Mouse (Mus musculus) heart, embryonic 15.5 days (tissue): ENCODE results near the gene Arhgap44. TPM values are rescaled to one million over a fixed set of nuclear protein-coding genes. Genes with fewer than 3 reads are reported as not detected.

Source experiments
- ATAC-seq: fragments of 200-750 bp; cut with Nextera tagmentation; replicated peaks from 2 replicates; pipeline ENCODE4 v1.8.0; 2017; ENCODE audit warnings: low read depth, moderate TSS enrichment; ENCODE audit not compliant: insufficient number of reproducible peaks, insufficient read depth, low FRiP score
- H3K27ac ChIP-seq: fragments of 300-500 bp; sonication (generic); 2 replicates; pipeline ENCODE4 v1.5.1; 2015; ENCODE audit warnings: mild to moderate bottlenecking, inconsistent platforms
- H3K27me3 ChIP-seq: fragments of 300-500 bp; sonication (generic); 2 replicates; pipeline ENCODE4 v1.6.1; 2015; ENCODE audit warnings: inconsistent platforms
- H3K36me3 ChIP-seq: fragments of 300-500 bp; sonication (generic); 2 replicates; pipeline ENCODE4 v1.6.1; 2015; ENCODE audit warnings: mild to moderate bottlenecking, inconsistent platforms
- H3K4me1 ChIP-seq: fragments of 300-500 bp; sonication (generic); replicated peaks from 2 replicates; pipeline ENCODE4 v1.6.1; 2015; ENCODE audit warnings: inconsistent platforms
- H3K4me2 ChIP-seq: fragments of 300-500 bp; sonication (generic); 2 replicates; pipeline ENCODE4 v1.6.1; 2015; ENCODE audit warnings: inconsistent platforms, mild to moderate bottlenecking, moderate library complexity
- H3K4me3 ChIP-seq: fragments of 300-500 bp; sonication (generic); 2 replicates; pipeline ENCODE4 v1.5.1; 2015; ENCODE audit warnings: mild to moderate bottlenecking, inconsistent platforms
- H3K9ac ChIP-seq: fragments of 300-500 bp; sonication (generic); 2 replicates; pipeline ENCODE4 v1.6.1; 2015; ENCODE audit warnings: mild to moderate bottlenecking, inconsistent platforms
- H3K9me3 ChIP-seq: fragments of 300-500 bp; sonication (generic); replicated peaks from 2 replicates; pipeline ENCODE4 v1.6.1; 2016; ENCODE audit warnings: inconsistent platforms
- WGBS: fragments of 180-500 bp; shearing (Covaris S2); methylation state at CpG from one replicate; pipeline ENCODE4 v1.1.7; 2015; ENCODE audit warnings: mixed read lengths; 5-methylcytosine and 5-hydroxymethylcytosine counted together
- polyA plus RNA-seq: library from polyadenylated mRNA; unstranded; fragments of >200 nt; fragmentation: Nextera tagmentation; extraction: Ambion mirVana; gene quantifications from 2 replicates; pipeline ENCODE4 v1.2.1, GENCODE M21; 2015

The Arhgap44 gene
- polyA plus RNA-seq, 1 experiment from 2014 or later = 10.5 TPM

DNA sequence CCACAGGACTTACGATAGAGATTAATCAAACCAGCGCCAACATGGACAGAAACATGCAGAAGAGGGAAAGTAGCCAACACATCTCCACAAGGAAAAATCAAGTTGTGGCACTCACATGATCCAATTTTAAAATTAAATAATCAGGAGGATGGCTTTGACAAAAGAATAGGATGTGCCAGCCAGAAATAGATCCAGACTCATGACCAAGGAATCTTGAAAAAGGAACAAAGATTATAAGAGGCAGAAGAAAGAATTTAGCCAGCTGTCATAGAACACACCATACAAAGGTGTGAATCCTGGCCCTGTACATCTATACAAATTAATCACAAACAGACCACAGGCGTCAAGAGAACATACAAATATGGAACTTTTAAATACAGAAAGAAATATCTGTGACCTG, 82.5 kb downstream of the Arhgap44 start:
- Histone ChIP-seq H3K4me1 (no peaks in the 10 kb centered on the region), H3K27me3 (no peaks in the 10 kb centered on the region), H3K27ac (no peak overlapping the region), H3K36me3 (no peaks in the 10 kb centered on the region), H3K9ac (no peak overlapping the region), H3K4me2 (no peak overlapping the region), H3K4me3 (no peak overlapping the region), H3K9me3 (no peaks in the 10 kb centered on the region)
- 81% methylated on average over 3 of the region's 3 CpGs for WGBS
- no peak for ATAC-seq

DNA sequence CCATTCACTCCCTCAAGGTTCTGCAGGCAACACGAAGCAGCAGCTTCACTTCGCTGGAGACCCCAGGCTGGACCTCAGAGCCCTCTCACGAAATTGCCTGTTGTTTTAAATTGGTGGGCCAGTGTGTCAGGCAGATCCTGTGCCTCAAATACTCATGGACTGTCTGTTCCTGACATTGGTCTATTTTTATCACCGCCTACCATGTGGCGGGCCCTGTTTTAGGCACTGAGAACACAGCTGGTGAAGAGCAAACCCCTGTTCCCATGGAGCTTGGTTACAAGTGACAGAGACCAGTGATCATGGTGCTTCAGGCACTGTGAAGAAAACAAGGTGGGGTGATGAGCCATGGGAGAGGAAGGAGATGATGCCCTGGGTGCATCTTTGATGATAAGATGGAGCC, 93.2 kb downstream of the Arhgap44 start:
- Histone ChIP-seq H3K36me3 (peaks cover 4% of the 10 kb centered on the region; the same call in 1 of the 2 replicates), H3K9me3 (no peaks in the 10 kb centered on the region), H3K9ac (no peak overlapping the region), H3K27ac (peak overlapping the region; percentile 50), H3K4me1 (peaks cover 16% of the 10 kb centered on the region), H3K4me3 (no peak overlapping the region), H3K27me3 (no peaks in the 10 kb centered on the region), H3K4me2 (no peak overlapping the region)
- 56% methylated on average over 5 of the region's 5 CpGs for WGBS
- ATAC-seq = no peak

DNA sequence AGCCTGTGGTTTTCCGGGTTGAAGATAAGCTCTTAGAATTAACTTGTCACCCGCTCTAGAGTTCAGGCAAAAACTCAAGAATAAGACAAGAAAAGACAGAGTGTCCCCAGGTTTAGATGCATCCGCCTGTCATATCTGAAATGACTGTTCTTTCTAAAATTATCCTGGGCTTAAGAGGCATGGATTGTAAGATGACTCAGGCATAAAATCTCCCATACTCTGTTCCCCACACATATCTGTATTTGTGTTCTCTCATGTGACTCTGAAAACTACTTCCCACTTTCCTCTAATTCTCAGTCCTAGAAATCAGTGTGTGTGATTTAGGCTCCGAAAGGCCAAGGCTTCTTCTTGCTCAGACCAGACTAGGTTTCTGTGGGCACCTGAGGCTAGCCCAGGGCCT, 93.7 kb downstream of the Arhgap44 start:
- H3K27ac ChIP-seq = peak overlapping the region; percentile 50
- no peak overlapping the region for H3K9ac ChIP-seq
- H3K4me1 ChIP-seq = peaks cover 16% of the 10 kb centered on the region
- H3K4me3 ChIP-seq = no peak overlapping the region
- no peak for ATAC-seq
- no peaks in the 10 kb centered on the region for H3K27me3 ChIP-seq
- H3K4me2 ChIP-seq = no peak overlapping the region
- 62% methylated on average over 4 of the region's 4 CpGs for WGBS
- peaks cover 4% of the 10 kb centered on the region; the same call in 1 of the 2 replicates for H3K36me3 ChIP-seq
- H3K9me3 ChIP-seq = no peaks in the 10 kb centered on the region

DNA sequence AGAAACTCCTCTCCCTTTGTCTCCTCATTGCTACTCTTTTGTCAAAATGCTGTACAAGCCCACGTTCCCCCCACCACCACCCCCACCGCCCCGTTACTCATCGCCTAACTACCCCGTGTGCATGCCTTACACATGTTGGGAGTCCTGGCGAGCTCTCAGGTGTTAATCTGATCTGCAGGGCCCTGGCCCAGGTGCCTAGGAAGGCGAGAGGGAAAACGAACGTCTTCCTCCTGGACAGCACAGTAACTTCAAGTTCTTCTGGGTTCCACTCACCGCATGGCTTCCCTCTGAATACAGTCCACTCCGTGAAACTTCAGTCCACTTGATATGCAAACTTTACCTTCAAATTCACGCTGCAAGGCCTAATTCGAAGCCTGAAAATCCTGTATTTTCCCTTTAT, 97.6 kb downstream of the Arhgap44 start:
- no peaks in the 10 kb centered on the region for H3K27me3 ChIP-seq
- no peak for ATAC-seq
- 86% methylated on average over 13 of the region's 13 CpGs for WGBS

DNA sequence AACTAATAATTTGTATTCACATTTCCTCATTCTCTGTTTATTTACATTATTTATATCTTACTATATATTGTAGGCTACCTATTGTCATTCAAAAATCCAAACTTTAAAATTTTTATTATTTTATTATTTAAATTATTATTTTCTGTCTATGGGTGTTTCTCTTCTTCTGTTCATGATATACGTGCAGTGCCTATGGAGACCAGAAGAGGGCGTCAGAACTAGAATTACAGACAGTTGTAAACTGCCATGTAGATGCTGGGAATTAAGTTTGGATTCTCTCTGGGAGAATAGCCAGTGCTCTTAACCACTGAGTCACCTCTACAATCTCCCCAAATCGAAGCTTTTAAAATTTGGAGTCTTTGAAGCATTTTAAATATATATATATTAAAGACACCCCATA, 101.3 kb downstream of the Arhgap44 start:
- Histone ChIP-seq H3K4me2 (no peak overlapping the region), H3K9me3 (no peaks in the 10 kb centered on the region), H3K4me3 (no peak overlapping the region), H3K9ac (no peak overlapping the region), H3K27me3 (no peaks in the 10 kb centered on the region), H3K27ac (no peak overlapping the region), H3K36me3 (0 out of 2 replicates have a peak, but pooled peaks cover 4% of the 10 kb centered on the region), H3K4me1 (peaks cover 12% of the 10 kb centered on the region)
- no peak for ATAC-seq
- 57% methylated on average over 3 of the region's 3 CpGs for WGBS

More for the DNA sequence above, 97.6 kb downstream of the Arhgap44 start:
- H3K4me3 ChIP-seq = no peak overlapping the region
- H3K9ac ChIP-seq = no peak overlapping the region
- H3K36me3 ChIP-seq = 0 out of 2 replicates have a peak, but pooled peaks cover 4% of the 10 kb centered on the region
- no peaks in the 10 kb centered on the region for H3K9me3 ChIP-seq
- H3K27ac ChIP-seq = no peak overlapping the region
- no peak overlapping the region for H3K4me2 ChIP-seq
- peaks cover 15% of the 10 kb centered on the region for H3K4me1 ChIP-seq

DNA sequence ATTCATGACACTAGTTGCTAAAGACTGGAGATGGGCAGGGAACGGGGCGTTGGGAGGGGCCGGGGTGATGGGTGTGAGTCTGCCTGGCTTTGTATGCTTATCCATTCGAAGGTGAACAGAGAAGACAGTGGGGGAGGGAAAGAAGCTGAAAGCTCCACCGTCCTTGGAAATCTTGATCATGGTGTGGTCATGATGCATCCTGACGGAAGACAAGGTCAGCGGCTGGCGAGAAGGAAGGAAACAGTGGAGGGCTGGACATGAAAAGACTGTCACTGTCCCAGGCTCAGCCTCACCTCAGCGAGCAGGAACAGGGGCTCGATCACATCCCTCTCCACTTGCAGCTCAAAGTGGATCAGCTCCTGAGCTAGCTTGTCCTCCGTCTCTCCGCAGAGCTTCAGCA, 103.2 kb downstream of the Arhgap44 start:
- WGBS = 76% methylated on average over 12 of the region's 12 CpGs
- Histone ChIP-seq H3K27ac (no peak overlapping the region), H3K36me3 (0 out of 2 replicates have a peak, but pooled peaks cover 4% of the 10 kb centered on the region), H3K4me2 (no peak overlapping the region), H3K9me3 (no peaks in the 10 kb centered on the region), H3K4me3 (no peak overlapping the region), H3K27me3 (no peaks in the 10 kb centered on the region), H3K4me1 (peaks cover 21% of the 10 kb centered on the region), H3K9ac (no peak overlapping the region)
- no peak for ATAC-seq

DNA sequence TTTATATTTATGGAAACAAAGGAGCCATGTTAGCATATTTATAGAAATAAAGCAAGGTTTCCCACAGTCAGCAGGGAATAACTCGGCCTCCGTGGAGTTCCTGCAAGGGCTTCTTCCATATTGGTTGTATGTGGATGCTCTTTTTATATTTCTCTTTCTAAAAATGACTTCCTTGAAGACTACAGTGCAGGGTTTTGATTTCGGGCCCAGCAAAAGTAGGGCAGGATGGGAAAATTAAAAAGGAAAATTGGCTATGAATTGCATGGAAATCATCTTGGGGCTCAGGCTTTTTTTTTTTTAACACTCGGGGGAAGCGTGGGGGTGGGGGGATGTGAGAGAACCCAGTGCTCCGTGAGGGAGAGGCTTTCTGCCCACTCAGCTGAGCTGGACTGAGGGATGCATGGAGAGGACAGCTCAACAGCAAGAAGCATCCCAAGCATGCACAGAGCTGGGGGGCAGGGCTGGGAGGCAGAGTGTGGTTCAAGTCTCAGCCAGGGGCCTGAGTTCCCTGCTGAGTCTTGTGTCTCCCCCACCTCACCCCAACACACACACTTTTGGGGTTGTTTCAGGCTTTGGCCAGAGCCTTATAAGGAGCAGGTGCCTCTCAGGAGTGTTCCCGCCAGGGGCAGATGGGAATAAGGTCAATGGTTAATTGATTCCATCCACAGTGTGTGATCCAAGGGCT, 104.4 kb downstream of the Arhgap44 start:
- no peaks in the 10 kb centered on the region for H3K9me3 ChIP-seq
- H3K9ac ChIP-seq = no peak overlapping the region
- no peak overlapping the region for H3K4me3 ChIP-seq
- no peak overlapping the region for H3K27ac ChIP-seq
- H3K36me3 ChIP-seq = 0 out of 2 replicates have a peak, but pooled peaks cover 4% of the 10 kb centered on the region
- H3K4me2 ChIP-seq = no peak overlapping the region
- ATAC-seq = peak; percentile 55; the same call in 1 of the 2 replicates
- no peaks in the 10 kb centered on the region for H3K27me3 ChIP-seq
- peaks cover 21% of the 10 kb centered on the region for H3K4me1 ChIP-seq
- WGBS = 58% methylated on average over 7 of the region's 7 CpGs

DNA sequence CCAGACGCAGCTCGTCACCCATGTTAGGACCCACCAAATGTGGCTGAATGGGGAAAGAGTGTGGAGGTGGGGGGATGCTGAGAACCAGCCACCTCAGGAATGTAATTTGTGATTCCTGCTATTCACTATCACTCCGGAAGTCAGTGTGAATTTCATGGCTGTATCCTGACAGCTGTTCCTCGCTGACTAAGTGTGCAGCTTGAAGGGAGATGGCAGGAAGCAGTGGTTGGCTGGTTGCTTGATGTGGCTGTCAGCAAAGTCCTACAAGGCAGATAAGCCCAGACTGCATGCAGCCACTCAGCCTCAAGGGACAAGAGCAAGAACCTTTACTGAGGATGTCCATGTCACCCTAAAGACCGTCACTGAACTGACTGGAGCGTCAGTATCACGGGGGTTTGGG, 107.2 kb downstream of the Arhgap44 start:
- 25% methylated on average over 7 of the region's 7 CpGs for WGBS
- H3K4me3 ChIP-seq = no peak overlapping the region
- ATAC-seq = no peak; the same call in 1 of the 2 replicates

DNA sequence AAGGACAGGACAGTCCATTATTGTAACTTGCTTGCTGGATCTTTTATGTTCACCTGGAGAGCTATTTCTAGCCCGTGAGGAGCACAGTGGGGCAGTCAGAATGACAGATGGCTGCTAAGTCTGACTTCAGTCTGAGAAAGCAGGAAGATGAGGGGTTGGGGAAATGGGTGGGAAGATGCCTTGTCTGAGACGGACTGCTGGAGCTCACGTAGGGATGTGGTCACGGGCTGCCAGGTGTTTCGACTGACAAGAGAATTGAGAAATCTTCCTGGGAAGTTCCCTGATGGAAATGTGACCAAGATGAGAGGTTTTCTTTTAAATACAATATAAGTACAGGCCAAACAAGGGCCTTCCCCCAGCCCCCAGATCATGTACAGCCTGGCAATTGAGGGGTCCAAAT, 108.5 kb downstream of the Arhgap44 start:
- H3K27ac ChIP-seq = no peak overlapping the region
- no peaks in the 10 kb centered on the region for H3K9me3 ChIP-seq
- no peaks in the 10 kb centered on the region for H3K27me3 ChIP-seq
- 75% methylated on average over 5 of the region's 5 CpGs for WGBS
- no peak overlapping the region for H3K4me2 ChIP-seq
- H3K4me1 ChIP-seq = peaks cover 21% of the 10 kb centered on the region
- ATAC-seq = no peak
- H3K9ac ChIP-seq = no peak overlapping the region
- H3K4me3 ChIP-seq = no peak overlapping the region
- H3K36me3 ChIP-seq = no peaks in the 10 kb centered on the region; the same call in 1 of the 2 replicates

More for the DNA sequence above, 107.2 kb downstream of the Arhgap44 start:
- Histone ChIP-seq H3K27ac (no peak overlapping the region), H3K4me1 (peaks cover 21% of the 10 kb centered on the region), H3K9ac (no peak overlapping the region), H3K36me3 (no peaks in the 10 kb centered on the region; the same call in 1 of the 2 replicates), H3K27me3 (no peaks in the 10 kb centered on the region), H3K9me3 (no peaks in the 10 kb centered on the region), H3K4me2 (0 out of 2 replicates have a peak overlapping the region, but pooled peaks have one; percentile 5)

DNA sequence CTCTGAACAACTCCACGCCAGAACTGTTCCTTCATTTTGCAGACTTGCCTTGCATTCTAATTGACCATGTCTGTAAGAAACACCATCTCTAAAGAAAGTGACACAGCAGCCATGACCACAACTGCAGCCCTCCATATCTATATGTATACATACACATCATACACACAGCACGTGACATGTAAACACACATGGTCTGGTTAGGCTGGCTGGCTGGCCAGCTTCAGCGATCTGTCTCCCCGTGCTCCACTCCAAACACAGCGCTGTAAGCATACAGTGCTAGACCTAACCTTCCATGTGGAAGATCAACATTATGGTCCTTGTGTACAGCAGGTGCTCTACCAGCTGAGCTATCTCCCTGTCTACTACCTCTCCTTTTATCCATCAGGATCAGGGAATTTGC, 111.9 kb downstream of the Arhgap44 start:
- Histone ChIP-seq H3K4me1 (peaks cover 6% of the 10 kb centered on the region), H3K4me3 (no peak overlapping the region), H3K9me3 (no peaks in the 10 kb centered on the region), H3K27ac (no peak overlapping the region), H3K36me3 (no peaks in the 10 kb centered on the region; the same call in 1 of the 2 replicates), H3K4me2 (no peak overlapping the region), H3K27me3 (no peaks in the 10 kb centered on the region), H3K9ac (no peak overlapping the region)
- WGBS = 89% methylated on average over 5 of the region's 5 CpGs
- no peak for ATAC-seq

DNA sequence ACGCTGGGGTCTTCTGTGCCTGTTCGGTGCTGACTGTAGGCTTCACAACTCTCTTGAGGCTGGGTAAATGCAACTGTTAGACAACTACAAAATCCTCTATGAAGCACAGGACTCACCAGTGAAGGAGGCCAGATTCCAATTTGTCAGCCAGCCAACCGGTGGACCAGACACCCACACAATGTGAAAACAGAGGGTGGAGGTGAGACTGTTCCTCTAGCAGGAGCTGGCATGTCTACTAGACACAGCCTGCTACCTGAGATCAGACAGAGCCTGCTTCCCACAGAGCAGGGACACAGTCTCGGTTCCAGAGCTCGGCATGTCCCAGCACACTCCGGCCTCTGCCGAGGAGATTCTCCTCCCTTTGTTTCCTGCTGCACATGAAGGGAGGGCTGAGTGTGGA, 113.7 kb downstream of the Arhgap44 start:
- H3K4me1 ChIP-seq = no peaks in the 10 kb centered on the region
- no peaks in the 10 kb centered on the region for H3K9me3 ChIP-seq
- H3K4me2 ChIP-seq = no peak overlapping the region
- H3K4me3 ChIP-seq = no peak overlapping the region
- 69% methylated on average over 7 of the region's 7 CpGs for WGBS
- H3K36me3 ChIP-seq = no peaks in the 10 kb centered on the region; the same call in 1 of the 2 replicates
- ATAC-seq = 0 out of 2 replicates have a peak, but pooled peaks have one; percentile 43
- no peaks in the 10 kb centered on the region for H3K27me3 ChIP-seq
- H3K9ac ChIP-seq = no peak overlapping the region
- no peak overlapping the region for H3K27ac ChIP-seq

DNA sequence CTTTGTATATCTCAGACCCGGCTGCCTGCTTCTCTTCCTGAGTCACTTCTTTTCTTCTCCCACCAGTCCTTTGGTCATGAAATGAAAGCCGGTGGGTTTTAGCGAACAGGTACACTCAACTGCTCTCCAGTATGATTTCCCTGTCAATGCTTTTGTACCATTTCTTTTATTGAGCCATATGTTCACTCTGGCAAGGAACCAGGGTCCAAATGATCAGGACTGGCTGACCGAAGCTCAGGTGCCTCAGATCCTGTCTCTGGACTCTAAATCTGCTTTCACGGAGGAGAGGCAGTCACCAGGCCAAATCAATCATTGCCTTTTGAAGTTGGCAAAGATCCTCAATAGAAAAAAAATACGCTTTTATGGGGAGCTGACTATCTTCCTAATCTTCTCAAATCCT, 122.2 kb downstream of the Arhgap44 start:
- no peaks in the 10 kb centered on the region for H3K36me3 ChIP-seq
- H3K27ac ChIP-seq = no peak overlapping the region
- H3K9me3 ChIP-seq = no peaks in the 10 kb centered on the region
- H3K4me1 ChIP-seq = no peaks in the 10 kb centered on the region
- WGBS = 79% methylated on average over 6 of the region's 6 CpGs
- no peak overlapping the region for H3K4me2 ChIP-seq
- no peak overlapping the region for H3K9ac ChIP-seq
- H3K27me3 ChIP-seq = no peaks in the 10 kb centered on the region
- H3K4me3 ChIP-seq = no peak overlapping the region
- no peak for ATAC-seq
